Mouse (Mus musculus): ENCODE measurements at regions not wholly inside any gene's neighbourhood (a gene's known extent, or its start where the extent isn't known, plus 50 kb on each side); places are given as distances from the start of the nearest gene placed in this dataset.

DNA sequence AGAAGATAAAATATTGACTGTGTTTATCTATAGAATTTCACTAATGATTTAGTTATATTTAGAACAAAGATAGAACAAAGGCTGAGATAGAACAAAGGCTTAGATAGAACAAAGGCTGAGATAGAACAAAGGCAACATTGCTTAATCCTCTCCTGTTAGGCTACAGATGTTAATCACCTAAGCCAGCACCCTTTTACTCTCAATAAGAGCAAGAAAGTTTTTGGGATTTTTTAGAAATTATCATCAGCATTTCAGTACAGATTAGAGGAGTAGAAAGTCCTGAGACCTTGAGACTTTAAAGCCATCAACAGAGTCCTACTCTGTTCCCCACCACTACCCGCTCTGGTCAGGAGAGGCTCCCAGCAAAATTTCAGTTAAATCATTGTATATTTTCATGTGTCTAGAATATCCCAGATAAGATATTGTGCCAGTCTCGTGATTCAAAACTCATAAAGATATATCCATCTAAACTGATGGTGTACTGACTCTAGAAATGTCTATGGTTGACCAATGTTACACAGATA is 187.2 kb upstream of the Igsf10 start:
- TF ChIP-seq CTCF (IDR thresholded peaks at IDR 0.05; ENCODE audit: low read depth) (no peak), EP300 (IDR thresholded peaks at IDR 0.05; ENCODE audit: low read depth) (no peak)
